Mouse (Mus musculus) brain, embryonic 14.5 days (tissue): ENCODE measurements at regions not wholly inside any gene's neighbourhood (a gene's known extent, or its start where the extent isn't known, plus 50 kb on each side); places are given as distances from the start of the nearest gene placed in this dataset.

Experiments
- CTCF ChIP-seq: fragments of 200-500 bp; IDR thresholded peaks from 2 replicates; pipeline ENCODE4 v1.5.1; 2012; ENCODE audit warnings: inconsistent platforms, mild to moderate bottlenecking, moderate library complexity, borderline replicate concordance; ENCODE audit not compliant: insufficient read depth, insufficient read length; ENCODE audit errors: extremely low read depth
- POLR2A ChIP-seq: fragments of 200-500 bp; IDR thresholded peaks from 2 replicates; pipeline ENCODE4 v1.6.1; 2012; ENCODE audit warnings: mild to moderate bottlenecking, inconsistent platforms, borderline replicate concordance; ENCODE audit not compliant: poor library complexity, insufficient read depth, insufficient read length, severe bottlenecking; ENCODE audit errors: extremely low read depth

DNA sequence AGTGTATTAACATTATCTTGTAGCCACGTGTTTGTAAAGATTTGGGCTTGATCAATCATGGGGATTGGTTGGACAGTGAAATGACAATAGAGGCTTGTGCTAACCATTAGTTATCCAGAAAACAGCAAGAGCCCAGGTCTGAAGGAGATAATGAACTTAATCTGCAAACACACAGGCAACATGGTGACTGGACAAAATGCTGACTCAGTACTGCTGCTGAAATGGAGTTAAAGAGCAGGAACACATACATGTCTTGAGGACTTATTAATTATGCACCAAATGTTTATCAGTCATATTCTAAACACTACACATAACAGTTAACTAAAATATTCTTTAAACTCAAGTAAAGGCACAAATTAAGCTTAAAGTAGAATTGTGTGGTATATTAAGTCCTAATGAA, 528.6 kb downstream of the Etv1 start:
- TF ChIP-seq CTCF, result no peak
- no peak for TF ChIP-seq POLR2A
